15 mouse cellular contexts compared by ENCODE assay signal in the genomic region with DNA sequence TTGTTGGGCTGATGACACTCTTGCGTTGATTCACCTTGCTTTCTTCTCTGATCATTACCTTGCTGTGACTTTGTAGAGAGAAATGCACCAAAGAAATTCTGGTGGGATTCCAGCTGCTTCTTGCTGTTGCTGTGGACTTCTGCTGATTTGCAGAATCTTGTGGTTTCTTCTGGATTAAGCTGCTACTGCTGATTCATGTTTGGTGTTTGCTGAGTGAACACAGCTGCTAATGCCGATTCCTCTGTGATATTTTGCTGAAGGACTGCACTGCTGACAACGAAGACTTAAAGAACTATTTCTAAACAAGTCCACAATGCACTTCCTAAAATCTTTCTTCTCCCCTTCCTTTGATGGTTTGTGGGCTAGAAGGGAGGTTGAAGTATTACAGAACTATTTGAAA.
"Had no signal": no experiment of that assay in that cellular context is flagged by ENCODE, and none has a peak within 500 bp of the region (broad histone marks: within the 10 kb centered on the region; RNA-seq: fewer than 3 reads in every experiment).

No protein-coding gene starts in this region.

- H3K27ac ChIP-seq: limb, embryonic 10.5 days; limb, embryonic 13.5 days; liver, embryonic 12.5 days; liver, embryonic 15.5 days; lung, embryonic 15.5 days; macrophage; midbrain, embryonic 13.5 days had no signal

- H3K4me2 ChIP-seq: limb, embryonic 13.5 days; liver, embryonic 12.5 days; liver, embryonic 15.5 days; lung, embryonic 15.5 days; midbrain, embryonic 13.5 days had no signal

- H3K36me3 ChIP-seq: limb, embryonic 10.5 days; limb, embryonic 13.5 days; liver, embryonic 12.5 days; liver, embryonic 15.5 days; lung, embryonic 15.5 days; midbrain, embryonic 13.5 days had no signal

- H3K4me3 ChIP-seq: limb, embryonic 10.5 days; limb, embryonic 13.5 days; liver, embryonic 12.5 days; liver, embryonic 15.5 days; lung, embryonic 15.5 days; midbrain, embryonic 13.5 days had no signal

- H3K9ac ChIP-seq: limb, embryonic 13.5 days; liver, embryonic 12.5 days; liver, embryonic 15.5 days; lung, embryonic 15.5 days; midbrain, embryonic 13.5 days had no signal

- ATAC-seq: intestine, embryonic 16.5 days; liver, embryonic 12.5 days; midbrain, embryonic 13.5 days had no signal

- H3K4me1 ChIP-seq: limb, embryonic 10.5 days; limb, embryonic 13.5 days; liver, embryonic 12.5 days; liver, embryonic 15.5 days; midbrain, embryonic 13.5 days had no signal

- H3K27me3 ChIP-seq: limb, embryonic 13.5 days; liver, embryonic 12.5 days; liver, embryonic 15.5 days; lung, embryonic 15.5 days; midbrain, embryonic 13.5 days had no signal

- DNase-seq: kidney, adult 18-20 months; kidney, adult 9 months; kidney, postnatal 14 days; kidney, postnatal 4 days; liver; thymus, adult 18-20 months; thymus, postnatal 36 days had no signal

- H3K9me3 ChIP-seq: limb, embryonic 10.5 days; limb, embryonic 13.5 days; liver, embryonic 12.5 days; liver, embryonic 15.5 days; lung, embryonic 15.5 days; midbrain, embryonic 13.5 days had no signal
